Mouse (Mus musculus) cerebellum, adult 2 months (tissue): Measurements from ENCODE around the gene Nsun2. TPM values are rescaled to one million over a fixed set of nuclear protein-coding genes. Genes with fewer than 3 reads are reported as not detected.
"Not testable (repeated sequence)": the region's sequence is repeated elsewhere in the genome, so short reads cannot be mapped to it uniquely, and the experiment has no call there.

Source experiments
- DNase-seq, 2 experiments: peaks; one replicate each; pipeline ENCODE4 v3.0.0; 2021
- H3K27ac ChIP-seq: fragments of 200-500 bp; 2 replicates; pipeline ENCODE4 v1.5.1; 2012; ENCODE audit warnings: low read length, control low read depth, inconsistent platforms; ENCODE audit not compliant: insufficient read depth
- H3K27me3 ChIP-seq: fragments of 200-500 bp; 2 replicates; pipeline ENCODE4 v1.6.1; 2012; ENCODE audit warnings: inconsistent platforms, mild to moderate bottlenecking, low read length, moderate library complexity; ENCODE audit not compliant: control insufficient read depth, insufficient read depth
- H3K4me1 ChIP-seq: fragments of 200-500 bp; 2 replicates; pipeline ENCODE4 v1.6.1; 2011; ENCODE audit warnings: low read length; ENCODE audit not compliant: control insufficient read depth, insufficient read depth
- H3K4me3 ChIP-seq: fragments of 200-500 bp; replicated peaks from 2 replicates; pipeline ENCODE3; 2011; ENCODE audit warnings: mild to moderate bottlenecking, low read depth, low read length, control low read depth; ENCODE audit not compliant: insufficient read depth
- CTCF ChIP-seq: fragments of 200-500 bp; IDR thresholded peaks from 2 replicates; pipeline ENCODE4 v1.5.1; 2011; ENCODE audit warnings: low read depth, mild to moderate bottlenecking, control low read depth, low read length, moderate library complexity, borderline replicate concordance; ENCODE audit not compliant: insufficient read depth
- POLR2A ChIP-seq: fragments of 200-500 bp; IDR thresholded peaks from 2 replicates; pipeline ENCODE4 v1.6.1; 2011; ENCODE audit warnings: low read length, control low read depth, borderline replicate concordance; ENCODE audit not compliant: insufficient read depth
- WGBS: fragments of 180-500 bp; shearing (Covaris S2); methylation state at CpG from one replicate; pipeline ENCODE4 v1.1.7; 2018; 5-methylcytosine and 5-hydroxymethylcytosine counted together
- polyA plus RNA-seq: library from polyadenylated mRNA; depleted of rRNA; stranded (reverse); fragments of >200 nt; gene quantifications from 2 replicates; pipeline ENCODE4 v1.2.3, GENCODE M21; 2012

Nsun2 gene
- polyA plus RNA-seq, 1 experiment: 67.1 TPM

DNA sequence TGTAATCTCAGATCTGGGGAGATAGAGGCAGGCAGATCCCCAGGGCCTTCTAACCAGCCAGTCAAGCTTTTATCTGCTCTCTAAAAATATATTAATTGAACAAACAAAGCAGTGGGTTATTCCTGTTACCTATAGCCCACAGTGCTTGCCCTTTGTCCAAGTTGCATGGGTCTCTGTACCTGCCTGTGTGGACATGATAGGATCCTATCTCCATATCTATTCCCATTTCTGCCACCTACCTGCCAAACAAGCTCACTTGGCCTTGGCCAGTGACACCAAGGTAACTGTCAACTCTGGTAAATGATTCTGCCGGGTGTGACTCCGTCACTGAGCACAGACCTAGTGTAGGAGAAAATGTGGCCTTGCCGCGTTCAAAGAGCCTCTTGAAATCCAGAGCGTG, 57.8 kb downstream of the Nsun2 start:
- no peaks in the 10 kb centered on the region for H3K27me3 ChIP-seq
- H3K27ac ChIP-seq: no peak overlapping the region
- TF ChIP-seq POLR2A (no peak), CTCF (no peak)
- no peaks in the 10 kb centered on the region for H3K4me1 ChIP-seq
- 94% methylated on average over 5 of the region's 5 CpGs for WGBS
- no peak overlapping the region for H3K4me3 ChIP-seq
- DNase-seq: no peak

GRCm38 (mm10) chr13:69592226-69592625, 58.7 kb downstream of the Nsun2 start:
- Histone ChIP-seq H3K27ac (no peak overlapping the region), H3K27me3 (no peaks in the 10 kb centered on the region), H3K4me1 (no peaks in the 10 kb centered on the region), H3K4me3 (no peak overlapping the region)
- no peak for DNase-seq
- TF ChIP-seq POLR2A (no peak), CTCF (no peak)
- WGBS: 90% methylated on average over 8 of the region's 8 CpGs

DNA sequence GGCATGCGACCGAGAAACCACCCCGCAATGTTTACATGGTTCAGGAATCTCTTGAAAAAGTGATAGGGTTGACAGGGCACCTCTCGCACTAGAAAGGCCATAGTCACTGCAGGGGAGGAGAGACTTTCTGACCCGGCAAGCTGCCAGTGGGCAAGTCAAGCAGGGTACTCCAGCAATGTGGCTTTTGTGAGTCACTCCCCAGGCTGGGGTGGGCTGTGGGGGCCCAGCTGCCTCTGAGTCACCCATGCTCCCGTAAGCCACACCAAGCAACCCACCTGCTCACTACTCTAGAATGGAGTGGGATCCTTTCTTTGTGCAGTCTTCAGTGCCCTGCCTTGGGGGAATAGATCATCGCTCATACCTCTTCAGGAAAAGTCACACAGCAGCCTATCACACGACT, 59.9 kb downstream of the Nsun2 start:
- Histone ChIP-seq H3K27me3 (no peaks in the 10 kb centered on the region), H3K4me1 (no peaks in the 10 kb centered on the region), H3K4me3 (no peak overlapping the region), H3K27ac (no peak overlapping the region)
- WGBS: 68% methylated on average over 8 of the region's 8 CpGs
- DNase-seq: no peak
- no peak for TF ChIP-seq POLR2A
- TF ChIP-seq CTCF: no peak

DNA sequence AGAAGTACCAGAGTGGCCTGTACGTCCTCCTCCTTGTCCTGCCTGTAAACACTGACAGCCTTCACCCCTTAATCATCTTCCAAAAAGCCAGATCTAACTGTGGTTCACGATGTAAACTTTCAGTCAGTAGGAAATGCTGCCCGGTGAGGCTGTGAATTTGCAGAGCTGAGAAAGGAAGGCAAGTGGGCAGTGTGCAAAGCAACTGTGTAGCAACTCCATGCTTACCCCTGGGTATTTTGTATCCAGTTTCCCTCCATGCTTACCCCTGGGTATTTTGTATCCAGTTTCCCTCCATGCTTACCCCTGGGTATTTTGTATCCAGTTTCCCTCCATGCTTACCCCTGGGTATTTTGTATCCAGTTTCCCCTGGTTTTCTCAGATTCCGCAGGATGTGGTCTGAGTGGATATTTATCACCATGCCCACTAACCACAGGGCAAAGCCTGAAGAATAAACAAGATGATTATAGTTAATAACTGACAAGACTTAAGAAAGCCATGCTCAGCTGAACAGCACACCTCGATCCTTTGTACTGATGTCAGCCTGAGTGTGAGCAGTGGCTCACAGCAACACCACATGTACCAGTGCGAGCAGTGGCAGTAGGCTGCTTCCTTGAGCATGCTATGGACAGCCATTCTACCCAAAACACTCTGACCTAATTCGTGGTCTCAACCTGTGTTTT, 61.2 kb downstream of the Nsun2 start:
- Histone ChIP-seq H3K27me3 (no peaks in the 10 kb centered on the region), H3K27ac (no peak overlapping the region), H3K4me3 (no peak overlapping the region), H3K4me1 (no peaks in the 10 kb centered on the region)
- TF ChIP-seq CTCF (no peak), POLR2A (no peak)
- WGBS: 90% methylated on average over 7 of the region's 7 CpGs
- DNase-seq: no peak

GRCm38 (mm10) chr13:69595911-69596310, 62.4 kb downstream of the Nsun2 start:
- Histone ChIP-seq H3K4me1 (peaks cover 2% of the 10 kb centered on the region; the same call in 1 of the 2 replicates), H3K4me3 (no peak overlapping the region), H3K27ac (no peak overlapping the region), H3K27me3 (no peaks in the 10 kb centered on the region)
- no peak for DNase-seq
- 88% methylated on average over 6 of the region's 6 CpGs for WGBS
- TF ChIP-seq CTCF (no peak), POLR2A (no peak)

- H3K27me3 ChIP-seq: no peaks in the 10 kb centered on the region
- peaks cover 2% of the 10 kb centered on the region; the same call in 1 of the 2 replicates for H3K4me1 ChIP-seq
- H3K27ac ChIP-seq: no peak overlapping the region
- DNase-seq: no peak
- WGBS: 96% methylated on average over 2 of the region's 2 CpGs
- no peak overlapping the region for H3K4me3 ChIP-seq
- TF ChIP-seq POLR2A: no peak
- TF ChIP-seq CTCF: no peak
These were observed 63.0 kb downstream of the Nsun2 start for GRCm38 (mm10) chr13:69596515-69596914.

DNA sequence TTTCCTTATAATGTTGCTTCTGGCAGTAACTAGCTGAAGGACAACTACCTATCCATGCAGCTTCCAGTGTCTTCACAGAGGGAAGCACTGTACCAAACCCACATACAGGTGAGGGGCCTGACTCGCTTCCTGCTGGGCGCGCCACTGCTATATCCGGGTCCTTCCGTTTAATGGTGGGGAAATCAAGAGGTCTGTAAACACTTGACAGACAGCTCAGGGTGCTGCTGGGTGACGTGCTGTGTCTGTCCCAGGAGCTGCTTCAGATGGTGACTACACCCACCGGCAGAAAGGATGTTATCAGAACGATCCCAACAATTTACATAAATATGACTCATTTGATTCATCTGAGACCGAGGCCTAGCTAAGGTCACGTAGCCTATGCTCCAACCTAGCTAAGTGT, 65.3 kb downstream of the Nsun2 start:
- peaks cover 2% of the 10 kb centered on the region; the same call in 1 of the 2 replicates for H3K4me1 ChIP-seq
- no peaks in the 10 kb centered on the region for H3K27me3 ChIP-seq
- TF ChIP-seq POLR2A (no peak), CTCF (no peak)
- 91% methylated on average over 10 of the region's 10 CpGs for WGBS
- DNase-seq: no peak
- H3K4me3 ChIP-seq: no peak overlapping the region
- no peak overlapping the region for H3K27ac ChIP-seq

DNA sequence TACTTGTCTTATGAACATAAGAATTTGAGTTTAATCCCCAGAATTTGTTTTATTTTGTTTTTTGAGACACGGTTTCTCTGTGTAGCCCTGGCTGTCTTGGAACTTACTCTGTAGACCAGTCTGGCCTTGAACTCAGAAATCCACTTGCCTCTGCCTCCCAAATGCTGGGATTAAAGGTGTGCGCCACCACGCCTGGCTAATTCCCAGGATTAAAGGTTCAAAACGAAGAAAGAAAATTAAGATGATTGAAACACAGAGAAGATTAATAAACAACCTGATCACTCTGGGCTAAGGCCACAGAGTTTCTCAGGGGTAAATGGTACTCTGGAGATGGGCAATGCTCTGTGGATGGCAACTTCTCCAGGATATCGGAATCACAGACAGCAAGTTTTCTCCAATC, 67.3 kb downstream of the Nsun2 start:
- not testable (repeated sequence) for H3K27ac ChIP-seq, H3K4me3 ChIP-seq, H3K27me3 ChIP-seq, DNase-seq, H3K4me1 ChIP-seq
- 93% methylated on average over 5 of the region's 5 CpGs for WGBS
